Mouse (Mus musculus) heart, embryonic 15.5 days (tissue): Measurements from ENCODE around the gene Acads. TPM values are rescaled to one million over a fixed set of nuclear protein-coding genes. Genes with fewer than 3 reads are reported as not detected.
A peak's percentile ranks its signal among the peaks of the same experiment; 100 is the strongest.

Source experiments
- ATAC-seq: fragments of 200-750 bp; cut with Nextera tagmentation; replicated peaks from 2 replicates; pipeline ENCODE4 v1.8.0; 2017; ENCODE audit warnings: low read depth, moderate TSS enrichment; ENCODE audit not compliant: insufficient number of reproducible peaks, insufficient read depth, low FRiP score
- H3K27ac ChIP-seq: fragments of 300-500 bp; sonication (generic); 2 replicates; pipeline ENCODE4 v1.5.1; 2015; ENCODE audit warnings: mild to moderate bottlenecking, inconsistent platforms
- H3K27me3 ChIP-seq: fragments of 300-500 bp; sonication (generic); 2 replicates; pipeline ENCODE4 v1.6.1; 2015; ENCODE audit warnings: inconsistent platforms
- H3K36me3 ChIP-seq: fragments of 300-500 bp; sonication (generic); 2 replicates; pipeline ENCODE4 v1.6.1; 2015; ENCODE audit warnings: mild to moderate bottlenecking, inconsistent platforms
- H3K4me1 ChIP-seq: fragments of 300-500 bp; sonication (generic); replicated peaks from 2 replicates; pipeline ENCODE4 v1.6.1; 2015; ENCODE audit warnings: inconsistent platforms
- H3K4me2 ChIP-seq: fragments of 300-500 bp; sonication (generic); 2 replicates; pipeline ENCODE4 v1.6.1; 2015; ENCODE audit warnings: inconsistent platforms, mild to moderate bottlenecking, moderate library complexity
- H3K4me3 ChIP-seq: fragments of 300-500 bp; sonication (generic); 2 replicates; pipeline ENCODE4 v1.5.1; 2015; ENCODE audit warnings: mild to moderate bottlenecking, inconsistent platforms
- H3K9ac ChIP-seq: fragments of 300-500 bp; sonication (generic); 2 replicates; pipeline ENCODE4 v1.6.1; 2015; ENCODE audit warnings: mild to moderate bottlenecking, inconsistent platforms
- H3K9me3 ChIP-seq: fragments of 300-500 bp; sonication (generic); replicated peaks from 2 replicates; pipeline ENCODE4 v1.6.1; 2016; ENCODE audit warnings: inconsistent platforms
- WGBS: fragments of 180-500 bp; shearing (Covaris S2); methylation state at CpG from one replicate; pipeline ENCODE4 v1.1.7; 2015; ENCODE audit warnings: mixed read lengths; 5-methylcytosine and 5-hydroxymethylcytosine counted together
- polyA plus RNA-seq: library from polyadenylated mRNA; unstranded; fragments of >200 nt; fragmentation: Nextera tagmentation; extraction: Ambion mirVana; gene quantifications from 2 replicates; pipeline ENCODE4 v1.2.1, GENCODE M21; 2015

Gene Acads
- polyA plus RNA-seq, 1 experiment from 2014 or later = 123 TPM

DNA sequence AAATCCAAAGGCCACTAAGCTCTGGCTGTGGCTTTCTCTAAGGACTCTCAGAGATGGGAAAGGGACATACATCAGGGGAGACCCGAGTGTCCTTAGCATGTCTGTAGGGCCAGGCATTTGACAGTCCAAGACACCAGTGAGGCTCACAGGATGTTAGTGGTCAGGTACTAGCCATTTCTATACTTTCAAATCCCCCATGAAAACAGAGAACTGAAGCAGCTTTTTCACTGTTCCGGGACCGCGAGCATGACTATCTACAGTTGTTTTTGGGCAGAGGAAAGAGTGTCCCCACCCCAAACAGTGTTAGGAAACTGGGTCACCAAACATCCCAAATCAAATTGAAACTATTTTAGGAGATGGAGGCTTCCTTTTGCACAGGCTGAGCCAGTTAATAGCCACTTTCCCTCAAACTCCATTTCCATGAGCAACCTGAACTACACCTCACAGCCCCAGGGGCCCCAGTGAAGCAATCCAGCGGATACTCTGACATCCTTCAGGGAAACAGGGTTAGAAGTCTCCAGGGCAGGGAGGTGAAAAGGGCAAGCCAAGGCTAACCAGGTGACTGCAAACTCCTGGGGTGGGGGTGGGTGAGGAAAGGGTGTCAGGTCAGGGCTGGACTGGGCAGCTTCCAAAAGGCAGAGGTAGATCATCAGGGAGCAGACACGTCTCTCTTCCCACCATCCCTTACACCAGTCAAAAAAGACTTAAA, 14.4 kb upstream of the Acads start:
- Histone ChIP-seq H3K36me3 (peaks cover 9% of the 10 kb centered on the region; the same call in 1 of the 2 replicates), H3K27ac (no peak overlapping the region), H3K4me3 (peak overlapping the region; percentile 90), H3K9me3 (no peaks in the 10 kb centered on the region), H3K9ac (peak overlapping the region; percentile 38; the same call in 1 of the 2 replicates), H3K4me2 (peak overlapping the region; percentile 97), H3K27me3 (no peaks in the 10 kb centered on the region), H3K4me1 (peaks cover 17% of the 10 kb centered on the region)
- no peak for ATAC-seq
- 61% methylated on average over 6 of the region's 6 CpGs for WGBS

GRCm38 (mm10) chr5:115132465-115132864, 13.3 kb upstream of the Acads start:
- no peaks in the 10 kb centered on the region for H3K27me3 ChIP-seq
- H3K4me1 ChIP-seq = peaks cover 17% of the 10 kb centered on the region
- 85% methylated on average over 8 of the region's 8 CpGs for WGBS
- H3K9me3 ChIP-seq = no peaks in the 10 kb centered on the region
- no peak for ATAC-seq
- no peak overlapping the region for H3K4me3 ChIP-seq
- no peak overlapping the region for H3K4me2 ChIP-seq
- peaks cover 9% of the 10 kb centered on the region; the same call in 1 of the 2 replicates for H3K36me3 ChIP-seq
- no peak overlapping the region for H3K9ac ChIP-seq
- no peak overlapping the region for H3K27ac ChIP-seq

GRCm38 (mm10) chr5:115129328-115129727, 10.2 kb upstream of the Acads start:
- no peak for ATAC-seq
- 85% methylated on average over 6 of the region's 6 CpGs for WGBS
- H3K9ac ChIP-seq = no peak overlapping the region
- peaks cover 15% of the 10 kb centered on the region; the same call in 1 of the 2 replicates for H3K36me3 ChIP-seq
- no peaks in the 10 kb centered on the region for H3K9me3 ChIP-seq
- no peak overlapping the region for H3K4me3 ChIP-seq
- no peaks in the 10 kb centered on the region for H3K27me3 ChIP-seq
- no peak overlapping the region for H3K27ac ChIP-seq
- no peak overlapping the region for H3K4me2 ChIP-seq
- H3K4me1 ChIP-seq = peaks cover 27% of the 10 kb centered on the region

GRCm38 (mm10) chr5:115127421-115128179, 8.5 kb upstream of the Acads start:
- H3K27ac ChIP-seq = no peak overlapping the region
- no peak for ATAC-seq
- no peak overlapping the region for H3K9ac ChIP-seq
- H3K36me3 ChIP-seq = peaks cover 21% of the 10 kb centered on the region
- H3K27me3 ChIP-seq = no peaks in the 10 kb centered on the region
- no peak overlapping the region for H3K4me2 ChIP-seq
- 86% methylated on average over 22 of the region's 22 CpGs for WGBS
- H3K9me3 ChIP-seq = no peaks in the 10 kb centered on the region
- H3K4me3 ChIP-seq = no peak overlapping the region
- H3K4me1 ChIP-seq = peaks cover 13% of the 10 kb centered on the region

DNA sequence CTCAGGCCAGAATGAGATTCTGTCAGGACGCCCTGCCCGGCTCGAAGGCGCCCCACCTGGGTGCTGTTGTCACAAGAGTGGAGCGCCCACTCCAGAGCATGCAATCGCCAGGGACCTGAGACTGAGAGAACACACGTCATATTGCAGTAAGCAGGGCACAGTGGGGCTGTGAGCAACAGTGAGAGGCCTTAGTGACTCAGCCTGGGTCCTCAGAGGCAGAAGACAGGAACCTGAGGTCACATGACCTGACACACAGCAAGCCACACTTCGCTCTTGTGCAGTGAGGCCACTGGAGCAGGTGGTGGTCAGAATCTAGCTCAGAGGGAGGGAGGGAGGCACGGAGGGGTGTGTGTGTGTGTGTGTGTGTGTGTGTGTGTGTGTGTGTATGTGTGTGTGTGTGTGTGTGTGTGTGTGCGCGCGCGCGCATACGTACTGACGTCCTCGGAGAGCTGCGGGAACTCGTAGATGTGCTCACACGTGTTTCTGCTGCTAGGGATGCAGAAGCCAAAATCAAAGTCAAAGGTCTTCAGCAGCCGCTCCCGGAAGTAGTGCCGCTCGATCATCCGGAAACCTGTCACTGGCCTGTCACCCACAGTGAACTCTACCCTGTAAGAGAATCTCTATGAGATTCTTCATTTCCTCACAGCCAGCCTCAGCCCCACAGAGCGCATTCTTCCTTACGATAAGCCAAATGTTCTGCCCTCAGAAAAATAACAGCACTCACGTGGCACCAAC, 7.6 kb upstream of the Acads start:
- H3K4me1 ChIP-seq = peaks cover 10% of the 10 kb centered on the region; the same call in 1 of the 2 replicates
- H3K27me3 ChIP-seq = no peaks in the 10 kb centered on the region
- peaks cover 21% of the 10 kb centered on the region for H3K36me3 ChIP-seq
- H3K9me3 ChIP-seq = no peaks in the 10 kb centered on the region
- no peak for ATAC-seq
- no peak overlapping the region for H3K4me2 ChIP-seq
- no peak overlapping the region for H3K27ac ChIP-seq
- no peak overlapping the region for H3K9ac ChIP-seq
- 77% methylated on average over 28 of the region's 28 CpGs for WGBS
- no peak overlapping the region for H3K4me3 ChIP-seq

DNA sequence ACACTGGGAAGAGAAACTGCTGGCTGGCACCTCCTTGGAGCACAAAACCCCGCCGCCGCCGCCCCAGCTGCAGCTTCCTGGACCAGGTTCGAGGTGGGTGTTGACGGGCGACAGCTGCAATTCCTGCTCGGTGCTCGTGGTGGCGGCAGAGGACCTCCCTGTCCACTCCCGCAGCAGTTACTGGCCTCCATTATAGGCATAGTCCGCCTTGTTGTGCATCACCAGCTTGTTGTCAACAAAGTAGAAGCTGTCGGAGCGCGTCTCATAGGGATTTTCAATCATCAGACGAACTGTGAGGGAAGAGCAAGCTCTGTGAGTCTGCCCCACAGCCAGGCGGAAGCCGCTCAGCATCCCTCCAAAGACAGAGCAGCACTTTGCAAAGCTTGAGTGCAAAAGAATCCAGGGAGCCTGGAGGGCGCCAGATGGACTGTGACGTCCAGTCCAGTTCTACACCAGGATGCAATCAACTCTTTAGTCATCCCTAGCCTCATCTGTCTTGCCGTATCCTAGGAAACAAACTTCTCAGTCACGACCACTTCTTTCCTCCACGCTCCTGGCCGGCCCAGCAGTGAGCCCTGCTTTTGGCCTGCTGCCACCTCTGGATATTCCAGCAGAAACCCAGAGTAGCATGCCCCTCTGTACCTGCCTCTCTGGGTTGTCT, 6.2 kb upstream of the Acads start:
- peak; percentile 74; the same call in 1 of the 2 replicates for ATAC-seq
- Histone ChIP-seq H3K27ac (no peak overlapping the region), H3K27me3 (no peaks in the 10 kb centered on the region), H3K9me3 (no peaks in the 10 kb centered on the region), H3K4me3 (no peak overlapping the region), H3K4me1 (peaks cover 13% of the 10 kb centered on the region; the same call in 1 of the 2 replicates), H3K4me2 (peak overlapping the region; percentile 22; the same call in 1 of the 2 replicates), H3K36me3 (peaks cover 21% of the 10 kb centered on the region), H3K9ac (no peak overlapping the region)
- 22% methylated on average over 24 of the region's 24 CpGs for WGBS

- WGBS = 89% methylated on average over 6 of the region's 6 CpGs
These were observed 5.5 kb upstream of the Acads start for GRCm38 (mm10) chr5:115124690-115125089.

GRCm38 (mm10) chr5:115120978-115121377, 1.8 kb upstream of the Acads start:
- Histone ChIP-seq H3K9ac (no peak overlapping the region), H3K4me2 (no peak overlapping the region), H3K27me3 (no peaks in the 10 kb centered on the region), H3K9me3 (no peaks in the 10 kb centered on the region), H3K36me3 (peaks cover 19% of the 10 kb centered on the region), H3K27ac (no peak overlapping the region), H3K4me3 (no peak overlapping the region), H3K4me1 (peaks cover 20% of the 10 kb centered on the region)
- 70% methylated on average over 5 of the region's 5 CpGs for WGBS
- ATAC-seq = no peak

More at GRCm38 (mm10) chr5:115124690-115125089, 5.5 kb upstream of the Acads start:
- no peak for ATAC-seq
- H3K4me3 ChIP-seq = no peak overlapping the region
- no peak overlapping the region for H3K9ac ChIP-seq
- no peaks in the 10 kb centered on the region for H3K27me3 ChIP-seq
- no peak overlapping the region for H3K27ac ChIP-seq
- no peaks in the 10 kb centered on the region for H3K9me3 ChIP-seq
- H3K36me3 ChIP-seq = peaks cover 16% of the 10 kb centered on the region
- no peak overlapping the region for H3K4me2 ChIP-seq
- H3K4me1 ChIP-seq = peaks cover 13% of the 10 kb centered on the region; the same call in 1 of the 2 replicates

- no peak overlapping the region for H3K27ac ChIP-seq
- no peak for ATAC-seq
- no peaks in the 10 kb centered on the region for H3K9me3 ChIP-seq
- H3K27me3 ChIP-seq = no peaks in the 10 kb centered on the region
- H3K4me2 ChIP-seq = no peak overlapping the region
- WGBS = 88% methylated on average over 13 of the region's 13 CpGs
- no peak overlapping the region for H3K4me3 ChIP-seq
- H3K9ac ChIP-seq = no peak overlapping the region
- peaks cover 30% of the 10 kb centered on the region for H3K36me3 ChIP-seq
- peaks cover 10% of the 10 kb centered on the region for H3K4me1 ChIP-seq
These were observed 1.7 kb downstream of the Acads start for GRCm38 (mm10) chr5:115117467-115117866.

DNA sequence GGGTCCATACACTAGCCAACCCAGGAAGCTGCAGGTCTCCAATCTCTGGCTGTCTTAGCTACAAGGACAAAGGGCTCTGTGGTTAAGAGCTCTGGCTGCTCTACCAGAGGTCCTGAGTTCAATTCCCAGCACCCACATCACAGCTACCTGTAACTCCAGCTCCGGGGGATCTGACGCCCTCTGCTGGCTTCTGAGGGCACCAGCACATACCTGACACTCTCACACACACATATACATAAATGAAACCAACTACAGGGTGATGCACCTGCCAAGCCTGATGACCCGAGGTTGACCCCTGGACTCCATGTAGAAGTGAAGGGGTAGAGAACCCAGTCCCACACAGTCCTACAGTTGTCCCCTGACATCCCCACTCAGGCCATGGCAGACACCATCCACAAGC, 2.7 kb downstream of the Acads start:
- H3K9me3 ChIP-seq = no peaks in the 10 kb centered on the region
- peaks cover 10% of the 10 kb centered on the region for H3K4me1 ChIP-seq
- 76% methylated on average over 3 of the region's 3 CpGs for WGBS
- no peak overlapping the region for H3K4me3 ChIP-seq
- no peak overlapping the region for H3K27ac ChIP-seq
- no peak overlapping the region for H3K9ac ChIP-seq
- no peak for ATAC-seq
- peaks cover 40% of the 10 kb centered on the region for H3K36me3 ChIP-seq
- no peak overlapping the region for H3K4me2 ChIP-seq
- no peaks in the 10 kb centered on the region for H3K27me3 ChIP-seq

DNA sequence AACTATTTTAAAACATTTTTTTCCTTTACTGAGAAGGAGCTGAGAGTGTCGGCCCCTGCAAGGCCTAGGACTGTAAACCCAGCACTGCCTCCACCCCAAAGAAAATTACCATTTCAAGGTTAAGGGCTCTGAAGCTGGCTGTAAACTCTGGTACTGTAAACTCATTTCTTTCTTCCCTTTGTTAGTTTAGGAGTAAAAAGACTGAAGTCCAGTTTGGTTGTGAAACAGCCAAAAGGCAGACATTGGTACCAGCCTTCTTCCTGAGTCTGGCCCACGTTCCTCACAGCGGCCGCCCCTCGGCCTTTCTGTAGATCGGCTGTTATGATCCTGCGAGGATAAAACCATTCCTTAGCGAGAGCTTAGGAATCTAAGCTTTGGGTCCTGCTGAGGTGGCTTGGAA, 4.6 kb downstream of the Acads start:
- ATAC-seq = no peak
- peaks cover 47% of the 10 kb centered on the region for H3K36me3 ChIP-seq

More for the DNA sequence above, 4.6 kb downstream of the Acads start:
- no peak overlapping the region for H3K27ac ChIP-seq
- no peaks in the 10 kb centered on the region for H3K9me3 ChIP-seq
- WGBS = 95% methylated on average over 8 of the region's 8 CpGs
- H3K4me2 ChIP-seq = no peak overlapping the region
- H3K9ac ChIP-seq = no peak overlapping the region
- peaks cover 6% of the 10 kb centered on the region for H3K4me1 ChIP-seq
- H3K4me3 ChIP-seq = no peak overlapping the region
- no peaks in the 10 kb centered on the region for H3K27me3 ChIP-seq
